In the genomic region with DNA sequence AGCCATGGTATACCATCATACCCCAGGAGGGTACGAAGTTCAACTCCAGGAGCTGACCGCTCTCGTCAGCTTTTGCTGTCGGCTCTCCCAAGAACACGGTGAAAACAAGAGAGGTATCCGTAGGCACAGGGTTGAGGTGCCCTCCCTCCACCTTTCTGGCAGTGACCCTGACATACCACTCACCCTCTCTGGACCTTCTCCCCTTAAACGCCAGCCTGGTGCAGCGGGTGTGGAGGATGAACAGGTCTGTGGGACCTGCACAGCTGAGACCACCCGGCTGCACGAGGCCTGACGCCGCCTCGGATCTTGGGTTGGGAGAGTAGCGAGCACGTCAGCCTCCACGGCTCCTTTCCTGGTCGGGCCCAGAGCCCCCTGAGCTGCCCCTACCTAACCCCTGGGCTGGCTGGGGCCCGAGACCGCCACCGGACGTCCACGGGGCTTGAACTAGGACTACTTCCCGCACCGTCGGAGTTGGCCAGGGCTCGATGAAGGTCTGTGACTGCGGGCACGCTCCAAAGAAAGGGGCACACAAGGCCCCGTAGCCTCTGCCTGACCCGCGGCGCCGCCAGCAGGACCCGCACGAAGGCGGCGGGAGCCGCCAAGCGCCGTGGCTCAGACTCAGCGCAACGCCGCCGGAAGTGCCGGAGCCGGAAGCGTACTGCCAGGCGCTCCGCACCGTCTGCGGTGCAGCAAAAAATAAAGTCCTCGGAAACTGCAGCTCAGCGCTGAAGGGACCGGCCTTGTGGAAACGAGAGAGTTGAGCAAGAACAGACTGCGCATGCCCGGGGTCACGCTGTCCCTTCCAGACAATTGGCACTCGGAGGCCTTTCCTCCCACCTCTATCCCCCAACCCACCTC, we compare ENCODE assay signal across 8 mouse cellular contexts. TPM values are rescaled to one million over a fixed set of nuclear protein-coding genes. Genes with fewer than 3 reads are reported as not detected.
DNase-seq lines count a peak whose midpoint lies in the region; ATAC-seq lines count a peak whose summit lies in the region.

A gene (minus strand): TSS at position 648 of the 858 bp plus-strand sequence.

- H3K9me3 ChIP-seq in hindbrain, embryonic 11.5 days (ENCODE audit: control insufficient read depth, low read length) = no peaks in the 10 kb centered on the region

- H3K36me3 ChIP-seq in hindbrain, embryonic 11.5 days (ENCODE audit: control insufficient read depth, insufficient read depth, low read length) = peaks cover 7% of the 10 kb centered on the region

- H3K27me3 ChIP-seq in hindbrain, embryonic 11.5 days (ENCODE audit: control insufficient read depth, insufficient read depth, low read length) = no peaks in the 10 kb centered on the region

- DNase-seq in MN1 (ENCODE audit: low spot score) = peak; percentile 100
- peak; percentile 97 for DNase-seq in cerebellum, adult 9-10 months
- DNase-seq in frontal cortex, adult 2 months (ENCODE audit: extremely low spot score in 1 of 2, low spot score in 1 of 2) = peak; percentile 86 to 99
- peak; percentile 100 for DNase-seq in hindbrain, embryonic 11.5 days (ENCODE audit: low spot score)
- peak; percentile 100 for DNase-seq in layer of hippocampus, postnatal 10 days (ENCODE audit: low spot score in 2 of 2)
- peak; percentile 98 for DNase-seq in lung, postnatal 10 days
- peak; percentile 98 for DNase-seq in ovary, postnatal 36 days (ENCODE audit: low spot score)
- peak; percentile 99 for DNase-seq in thymus, postnatal 25 days

- WGBS in hindbrain, embryonic 11.5 days = 2% methylated on average over 58 of the region's 59 CpGs

- peak within 1 kb of the TSS; percentile 43 for H3K27ac ChIP-seq in hindbrain, embryonic 11.5 days (ENCODE audit: low read depth, low read length)

- ATAC-seq in hindbrain, embryonic 11.5 days (ENCODE audit: low FRiP score) = peak; percentile 89

- peak within 1 kb of the TSS; percentile 90 for H3K9ac ChIP-seq in hindbrain, embryonic 11.5 days (ENCODE audit: low read depth, low read length)

- H3K4me2 ChIP-seq in hindbrain, embryonic 11.5 days (replicated peaks; ENCODE audit: low read depth, low read length) = peak within 1 kb of the TSS; percentile 81

- H3K4me1 ChIP-seq in hindbrain, embryonic 11.5 days (replicated peaks; ENCODE audit: control insufficient read depth, insufficient read depth, low read length) = peaks cover 10% of the 10 kb centered on the region

- peak within 1 kb of the TSS; percentile 99 for H3K4me3 ChIP-seq in hindbrain, embryonic 11.5 days (ENCODE audit: low read depth, low read length)

RNA-seq across cellular contexts. Expression of the gene that starts here (rescaled TPM):
- 45.1 and 45.7 TPM in 2 replicates for polyA plus RNA-seq in frontal cortex, adult 2 months (2012; rRNA removed)
- 70.9 and 71.3 TPM in 2 replicates for polyA plus RNA-seq in hindbrain, embryonic 11.5 days (2014; fragmentation: Nextera tagmentation; extraction: Ambion mirVana)
- total RNA-seq in layer of hippocampus, postnatal 10 days (2021) = 10 to 100 TPM; 42.3 to 44.5 TPM

Comparison
In these comparisons a context has a peak if more than half of its experiments do, and no peak if none do; other contexts are left out.
1. Peak in every context shown above with its lines: DNase-seq, ATAC-seq, H3K4me3 ChIP-seq and H3K27ac ChIP-seq.